ENCODE assay signal across 8 mouse cellular contexts in genomic region chr11:96944844-96945580, GRCm38 (mm10). TPM values are rescaled to one million over a fixed set of nuclear protein-coding genes. Genes with fewer than 3 reads are reported as not detected.
DNase-seq lines count a peak whose midpoint lies in the region; ATAC-seq and TF ChIP-seq lines count a peak whose summit lies in the region.

No protein-coding gene starts in this region.

- no peak overlapping the region for H3K27ac ChIP-seq in lung, embryonic 16.5 days (ENCODE audit: low read length)
- no peak overlapping the region; the same call in 1 of the 2 replicates for H3K27ac ChIP-seq in embryonic facial prominence, embryonic 15.5 days (replicated peaks)
- no peak overlapping the region for H3K27ac ChIP-seq in limb, embryonic 13.5 days
- peak overlapping the region; percentile 48 for H3K27ac ChIP-seq in small intestine, adult 2 months (ENCODE audit: insufficient read depth, low read depth, low read length)

- H3K27me3 ChIP-seq in lung, embryonic 16.5 days (ENCODE audit: control insufficient read depth, insufficient read depth, low read depth, low read length) = no peaks in the 10 kb centered on the region
- no peaks in the 10 kb centered on the region for H3K27me3 ChIP-seq in embryonic facial prominence, embryonic 15.5 days
- no peaks in the 10 kb centered on the region for H3K27me3 ChIP-seq in limb, embryonic 13.5 days
- no peaks in the 10 kb centered on the region for H3K27me3 ChIP-seq in small intestine, adult 2 months (ENCODE audit: control insufficient read depth, insufficient read depth, low read length)

- no peaks in the 10 kb centered on the region for H3K36me3 ChIP-seq in lung, embryonic 16.5 days (ENCODE audit: control insufficient read depth, insufficient read depth, low read length)
- 0 out of 2 replicates have a peak, but pooled peaks cover 3% of the 10 kb centered on the region for H3K36me3 ChIP-seq in embryonic facial prominence, embryonic 15.5 days
- peaks cover 7% of the 10 kb centered on the region; the same call in 1 of the 2 replicates for H3K36me3 ChIP-seq in limb, embryonic 13.5 days
- H3K36me3 ChIP-seq in small intestine, adult 2 months (ENCODE audit: control insufficient read depth, insufficient read depth, low read length) = peaks cover 8% of the 10 kb centered on the region; the same call in 1 of the 2 replicates

- H3K9me3 ChIP-seq in lung, embryonic 16.5 days (ENCODE audit: control insufficient read depth, low read length) = no peaks in the 10 kb centered on the region
- H3K9me3 ChIP-seq in embryonic facial prominence, embryonic 15.5 days (replicated peaks) = no peaks in the 10 kb centered on the region
- H3K9me3 ChIP-seq in limb, embryonic 13.5 days = no peaks in the 10 kb centered on the region

- TF ChIP-seq POLR2A in small intestine, adult 2 months (IDR thresholded peaks at IDR 0.05; ENCODE audit: low read depth, low read length) = no peak

- WGBS in lung, embryonic 16.5 days = 73% methylated on average over 14 of the region's 14 CpGs
- WGBS in embryonic facial prominence, embryonic 15.5 days = 71% methylated on average over 14 of the region's 14 CpGs
- WGBS in limb, embryonic 13.5 days = 80% methylated on average over 14 of the region's 14 CpGs
- WGBS in small intestine, adult 2 months = 17% methylated on average over 14 of the region's 14 CpGs

- no peak for ATAC-seq in lung, embryonic 16.5 days (ENCODE audit: low read depth)
- ATAC-seq in embryonic facial prominence, embryonic 15.5 days (ENCODE audit: insufficient number of reproducible peaks, low FRiP score, low TSS enrichment, low read depth) = no peak
- ATAC-seq in limb, embryonic 13.5 days (ENCODE audit: low FRiP score, low read depth) = no peak
- ATAC-seq in activated CD4-positive, CD25-positive, alpha-beta regulatory T cell, adult 4 months = no peak

- no peak for TF ChIP-seq CTCF in small intestine, adult 2 months (IDR thresholded peaks at IDR 0.05; ENCODE audit: extremely low read depth, insufficient read length, insufficient replicate concordance, low read depth, low read length)

- DNase-seq in lung, postnatal 4 days = no peak
- DNase-seq in cerebellum, postnatal 14 days = no peak
- no peak for DNase-seq in ovary, postnatal 36 days (ENCODE audit: low spot score)

- H3K4me3 ChIP-seq in lung, embryonic 16.5 days (ENCODE audit: low read length) = peak overlapping the region; percentile 1; the same call in 1 of the 2 replicates
- peak overlapping the region; percentile 54; the same call in 1 of the 2 replicates for H3K4me3 ChIP-seq in embryonic facial prominence, embryonic 15.5 days (replicated peaks)
- peak overlapping the region; percentile 56; the same call in 1 of the 2 replicates for H3K4me3 ChIP-seq in limb, embryonic 13.5 days
- H3K4me3 ChIP-seq in small intestine, adult 2 months (ENCODE audit: low read depth, low read length) = peak overlapping the region; percentile 48

- peaks cover 7% of the 10 kb centered on the region for H3K4me1 ChIP-seq in lung, embryonic 16.5 days (replicated peaks; ENCODE audit: control insufficient read depth, insufficient read depth, low read length)
- H3K4me1 ChIP-seq in embryonic facial prominence, embryonic 15.5 days = peaks cover 34% of the 10 kb centered on the region
- H3K4me1 ChIP-seq in limb, embryonic 13.5 days = peaks cover 15% of the 10 kb centered on the region
- H3K4me1 ChIP-seq in small intestine, adult 2 months (ENCODE audit: control insufficient read depth, insufficient read depth, insufficient read length, low read length) = peaks cover 19% of the 10 kb centered on the region; the same call in 1 of the 2 replicates

- peak overlapping the region; percentile 96 for H3K4me2 ChIP-seq in lung, embryonic 16.5 days (ENCODE audit: low read depth, low read length)
- H3K4me2 ChIP-seq in embryonic facial prominence, embryonic 15.5 days (replicated peaks) = peak overlapping the region; percentile 91
- peak overlapping the region; percentile 86 for H3K4me2 ChIP-seq in limb, embryonic 13.5 days (replicated peaks)

- H3K9ac ChIP-seq in lung, embryonic 16.5 days (ENCODE audit: low read length) = no peak overlapping the region
- H3K9ac ChIP-seq in embryonic facial prominence, embryonic 15.5 days = no peak overlapping the region
- no peak overlapping the region for H3K9ac ChIP-seq in limb, embryonic 13.5 days

RNA-seq across cellular contexts. Expression of gene Pnpo, which starts 1.2 kb away (rescaled TPM):
- polyA plus RNA-seq in lung, embryonic 16.5 days (2015; fragmentation: Nextera tagmentation; extraction: Ambion mirVana) = 28.1 and 35.4 TPM in 2 replicates
- polyA plus RNA-seq in embryonic facial prominence, embryonic 15.5 days (2015; fragmentation: Nextera tagmentation; extraction: Ambion mirVana) = 28.2 and 30.5 TPM in 2 replicates
- polyA plus RNA-seq in limb, embryonic 13.5 days (2015; fragmentation: Nextera tagmentation; extraction: Ambion mirVana) = 21.2 and 25.0 TPM in 2 replicates
- polyA plus RNA-seq in small intestine, adult 2 months (2012; rRNA removed) = 28.4 and 44.6 TPM in 2 replicates
- polyA plus RNA-seq in activated CD4-positive, CD25-positive, alpha-beta regulatory T cell, adult 4 months (2017; shearing (Covaris generic)) = 10 to 100 TPM; 25.6 to 33.4 TPM

RNA-seq across cellular contexts. Expression of gene Prr15l, which starts 17.1 kb away (rescaled TPM):
- 50.5 and 60.2 TPM in 2 replicates for polyA plus RNA-seq in lung, embryonic 16.5 days (2015; fragmentation: Nextera tagmentation; extraction: Ambion mirVana)
- 5.6 and 6.1 TPM in 2 replicates for polyA plus RNA-seq in embryonic facial prominence, embryonic 15.5 days (2015; fragmentation: Nextera tagmentation; extraction: Ambion mirVana)
- 0.60 and 0.97 TPM in 2 replicates for polyA plus RNA-seq in limb, embryonic 13.5 days (2015; fragmentation: Nextera tagmentation; extraction: Ambion mirVana)
- polyA plus RNA-seq in small intestine, adult 2 months (2012; rRNA removed) = 56.6 and 137 TPM in 2 replicates
- under 1 TPM in 1 of 2 experiments, not detected in 1; 0.15 TPM for polyA plus RNA-seq in activated CD4-positive, CD25-positive, alpha-beta regulatory T cell, adult 4 months (2017; shearing (Covaris generic))

RNA-seq across cellular contexts. Expression of gene Cdk5rap3, which starts 28.7 kb away (rescaled TPM):
- 67.5 and 70.6 TPM in 2 replicates for polyA plus RNA-seq in lung, embryonic 16.5 days (2015; fragmentation: Nextera tagmentation; extraction: Ambion mirVana)
- 77.7 and 82.3 TPM in 2 replicates for polyA plus RNA-seq in embryonic facial prominence, embryonic 15.5 days (2015; fragmentation: Nextera tagmentation; extraction: Ambion mirVana)
- 87.0 and 92.3 TPM in 2 replicates for polyA plus RNA-seq in limb, embryonic 13.5 days (2015; fragmentation: Nextera tagmentation; extraction: Ambion mirVana)
- polyA plus RNA-seq in small intestine, adult 2 months (2012; rRNA removed) = 23.2 and 33.1 TPM in 2 replicates
- 10 to 100 TPM; 86.7 to 92.1 TPM for polyA plus RNA-seq in activated CD4-positive, CD25-positive, alpha-beta regulatory T cell, adult 4 months (2017; shearing (Covaris generic))

RNA-seq across cellular contexts. Expression of gene Sp2, which starts 37.7 kb away (rescaled TPM):
- polyA plus RNA-seq in lung, embryonic 16.5 days (2015; fragmentation: Nextera tagmentation; extraction: Ambion mirVana) = 18.5 and 22.2 TPM in 2 replicates
- 16.8 and 17.9 TPM in 2 replicates for polyA plus RNA-seq in embryonic facial prominence, embryonic 15.5 days (2015; fragmentation: Nextera tagmentation; extraction: Ambion mirVana)
- 16.9 and 18.7 TPM in 2 replicates for polyA plus RNA-seq in limb, embryonic 13.5 days (2015; fragmentation: Nextera tagmentation; extraction: Ambion mirVana)
- polyA plus RNA-seq in small intestine, adult 2 months (2012; rRNA removed) = 11.0 and 20.1 TPM in 2 replicates
- polyA plus RNA-seq in activated CD4-positive, CD25-positive, alpha-beta regulatory T cell, adult 4 months (2017; shearing (Covaris generic)) = 10 to 100 TPM; 22.5 to 26.6 TPM

Comparison
In these comparisons a context has a peak if more than half of its experiments do, and no peak if none do; other contexts are left out.
1. H3K4me3 ChIP-seq: peak in every context shown above with its lines; median percentile 56 in limb, embryonic 13.5 days; 54 in embryonic facial prominence, embryonic 15.5 days; 48 in small intestine, adult 2 months; 1 in lung, embryonic 16.5 days.